Mouse (Mus musculus) erythroblast, embryonic 14.5 days (primary cell): ENCODE results near the gene Sorbs1. TPM values are rescaled to one million over a fixed set of nuclear protein-coding genes. Genes with fewer than 3 reads are reported as not detected.

ENCODE experiments used
- H3K27me3 ChIP-seq: 2 replicates; pipeline ENCODE4 v1.6.1; 2012; ENCODE audit warnings: inconsistent platforms; ENCODE audit not compliant: control insufficient read depth
- H3K36me3 ChIP-seq: 2 replicates; pipeline ENCODE4 v1.6.1; 2012; ENCODE audit warnings: mild to moderate bottlenecking, inconsistent platforms; ENCODE audit not compliant: control insufficient read depth
- H3K4me1 ChIP-seq: 2 replicates; pipeline ENCODE4 v1.6.1; 2012; ENCODE audit warnings: inconsistent platforms; ENCODE audit not compliant: control insufficient read depth
- H3K4me3 ChIP-seq: replicated peaks from 2 replicates; pipeline ENCODE3; 2012; ENCODE audit warnings: moderate library complexity, mild to moderate bottlenecking, inconsistent platforms
- H3K9me3 ChIP-seq: 2 replicates; pipeline ENCODE4 v1.6.1; 2012; ENCODE audit warnings: low read length, inconsistent platforms, mixed read lengths; ENCODE audit not compliant: control insufficient read depth
- GATA1 ChIP-seq: IDR thresholded peaks from 2 replicates; pipeline ENCODE4 v1.6.1; 2012; ENCODE audit warnings: low read length, inconsistent platforms, mixed read lengths
- TAL1 ChIP-seq: IDR thresholded peaks from 3 replicates; pipeline ENCODE4 v1.6.1; 2012; ENCODE audit warnings: low read length, inconsistent platforms, mixed read lengths
- polyA plus RNA-seq: library from polyadenylated mRNA; stranded (reverse); fragments of >175 nt; gene quantifications from 2 replicates; pipeline ENCODE4 v1.2.3, GENCODE M21; 2012

The Sorbs1 gene
- polyA plus RNA-seq, 1 experiment, result 2.4 TPM

DNA sequence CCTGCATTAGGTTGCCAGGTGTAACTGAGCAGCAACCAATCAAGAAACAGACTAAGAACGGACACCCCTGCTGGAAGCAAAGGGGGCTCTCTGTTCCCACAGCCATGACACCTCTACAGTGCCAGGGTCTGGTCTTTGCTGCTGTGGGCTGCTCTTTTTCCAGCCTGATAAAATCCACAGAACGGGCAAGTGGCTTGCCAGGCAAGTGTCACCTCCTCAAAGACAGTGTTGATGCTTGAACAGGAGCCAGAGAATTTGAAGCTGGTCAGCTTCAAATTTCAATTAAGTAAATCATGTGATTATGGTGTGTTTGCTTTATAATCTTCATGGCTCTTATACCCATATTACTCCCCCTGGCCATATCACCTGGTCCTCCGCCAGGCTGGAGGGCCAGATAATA, 166.7 kb downstream of the Sorbs1 start:
- TF ChIP-seq GATA1, result no peak
- no peak for TF ChIP-seq TAL1
- Histone ChIP-seq H3K4me1 (no peaks in the 10 kb centered on the region), H3K9me3 (no peaks in the 10 kb centered on the region), H3K36me3 (peaks cover 62% of the 10 kb centered on the region), H3K4me3 (no peak overlapping the region), H3K27me3 (no peaks in the 10 kb centered on the region)

DNA sequence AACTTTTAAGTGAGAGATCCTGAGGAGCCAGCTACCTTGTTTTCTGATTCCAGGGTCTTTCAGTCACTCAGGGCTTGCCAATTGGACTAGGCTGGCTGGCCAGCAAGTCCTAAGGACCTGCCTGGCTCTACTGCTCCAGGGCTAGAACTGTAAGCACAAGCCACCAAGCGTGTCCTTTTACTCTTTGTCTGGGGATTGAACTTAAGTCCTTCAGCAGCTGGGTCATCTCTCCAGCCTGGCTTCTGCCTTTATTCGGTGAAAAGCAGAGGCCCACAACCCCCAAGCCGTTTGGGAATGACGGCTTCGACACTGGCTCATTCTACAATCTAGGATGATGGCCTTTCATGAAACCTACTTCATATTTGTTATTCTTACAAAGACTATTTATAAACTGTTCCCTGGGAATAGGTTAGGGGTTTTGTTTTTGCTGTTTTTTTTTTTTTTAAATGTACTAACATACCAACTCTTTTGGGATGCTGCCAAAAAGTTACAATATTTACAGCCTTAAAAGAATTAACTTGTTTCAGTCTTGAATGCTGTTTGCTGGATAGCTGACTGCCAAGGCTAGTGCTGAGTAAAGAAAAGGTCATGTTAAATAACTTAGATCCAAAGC, 167.2 kb downstream of the Sorbs1 start:
- TF ChIP-seq GATA1 (no peak), TAL1 (no peak)
- Histone ChIP-seq H3K4me3 (no peak overlapping the region), H3K4me1 (no peaks in the 10 kb centered on the region), H3K27me3 (no peaks in the 10 kb centered on the region), H3K9me3 (no peaks in the 10 kb centered on the region), H3K36me3 (peaks cover 56% of the 10 kb centered on the region)

DNA sequence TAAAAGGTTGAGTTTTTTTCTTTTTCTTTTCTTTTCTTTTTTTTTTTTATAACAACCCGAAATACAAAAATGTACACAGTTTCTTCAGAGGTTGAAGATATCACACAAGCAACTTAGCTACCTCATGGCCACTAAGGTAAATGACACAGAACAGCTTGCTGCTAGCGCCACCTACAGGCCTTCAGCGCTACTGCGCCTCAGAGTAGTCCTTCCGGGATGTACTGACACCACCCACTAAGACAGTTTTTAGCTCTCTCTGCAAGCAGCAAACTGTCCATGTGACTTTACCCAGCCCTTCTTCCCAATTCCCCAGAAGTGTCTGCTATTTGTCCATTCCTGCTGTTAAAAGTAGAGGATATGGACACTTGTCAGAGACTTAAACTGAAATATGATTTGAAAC, 167.9 kb downstream of the Sorbs1 start:
- H3K27me3 ChIP-seq, result no peaks in the 10 kb centered on the region
- no peak overlapping the region for H3K4me3 ChIP-seq
- H3K9me3 ChIP-seq, result no peaks in the 10 kb centered on the region
- H3K36me3 ChIP-seq, result peaks cover 50% of the 10 kb centered on the region
- TF ChIP-seq TAL1 (no peak), GATA1 (no peak)
- H3K4me1 ChIP-seq, result no peaks in the 10 kb centered on the region

DNA sequence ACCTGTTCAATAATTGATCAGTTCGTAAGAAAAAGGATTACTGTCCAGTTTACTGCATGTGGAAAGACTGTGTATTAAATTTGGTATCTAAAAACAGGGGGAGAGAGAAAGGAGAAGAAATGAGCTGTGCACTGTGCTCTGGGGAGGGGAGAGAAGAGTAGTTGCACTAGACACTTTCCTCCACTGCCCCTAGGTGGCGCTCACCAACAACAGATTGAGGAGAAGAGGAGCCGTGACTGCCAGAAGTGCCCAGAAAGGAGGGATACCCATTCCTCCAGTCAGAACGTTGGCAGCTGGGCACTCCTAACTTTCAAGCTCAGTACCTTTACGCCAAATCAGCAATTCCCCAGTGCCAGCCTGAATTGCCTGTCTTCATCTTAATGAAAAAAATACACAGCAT, 170.6 kb downstream of the Sorbs1 start:
- Histone ChIP-seq H3K4me1 (no peaks in the 10 kb centered on the region), H3K4me3 (no peak overlapping the region), H3K36me3 (peaks cover 32% of the 10 kb centered on the region), H3K9me3 (no peaks in the 10 kb centered on the region), H3K27me3 (no peaks in the 10 kb centered on the region)
- no peak for TF ChIP-seq GATA1
- no peak for TF ChIP-seq TAL1

DNA sequence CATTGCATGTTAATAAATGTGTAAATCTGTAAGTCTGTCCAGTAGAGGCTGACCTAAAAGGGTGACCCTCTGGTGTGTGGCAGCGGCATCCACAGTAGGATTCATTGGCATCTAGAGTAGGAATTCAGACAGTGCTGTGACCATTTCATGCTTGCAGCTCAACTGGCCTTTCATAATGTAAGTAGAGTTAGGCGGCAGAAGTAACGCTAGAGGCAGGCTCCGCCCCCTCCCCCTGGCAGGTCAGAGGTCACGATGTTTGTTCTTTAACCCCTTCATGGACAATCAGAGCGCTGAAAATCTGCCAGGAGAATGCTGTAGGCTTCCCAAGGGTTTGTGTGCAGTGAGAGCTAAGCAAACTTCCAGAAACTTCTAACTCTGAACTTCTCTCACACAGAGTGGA, 172.4 kb downstream of the Sorbs1 start:
- H3K4me1 ChIP-seq, result no peaks in the 10 kb centered on the region
- H3K36me3 ChIP-seq, result peaks cover 25% of the 10 kb centered on the region
- TF ChIP-seq GATA1, result no peak
- TF ChIP-seq TAL1, result no peak
- no peak overlapping the region for H3K4me3 ChIP-seq
- no peaks in the 10 kb centered on the region for H3K27me3 ChIP-seq
- H3K9me3 ChIP-seq, result no peaks in the 10 kb centered on the region

DNA sequence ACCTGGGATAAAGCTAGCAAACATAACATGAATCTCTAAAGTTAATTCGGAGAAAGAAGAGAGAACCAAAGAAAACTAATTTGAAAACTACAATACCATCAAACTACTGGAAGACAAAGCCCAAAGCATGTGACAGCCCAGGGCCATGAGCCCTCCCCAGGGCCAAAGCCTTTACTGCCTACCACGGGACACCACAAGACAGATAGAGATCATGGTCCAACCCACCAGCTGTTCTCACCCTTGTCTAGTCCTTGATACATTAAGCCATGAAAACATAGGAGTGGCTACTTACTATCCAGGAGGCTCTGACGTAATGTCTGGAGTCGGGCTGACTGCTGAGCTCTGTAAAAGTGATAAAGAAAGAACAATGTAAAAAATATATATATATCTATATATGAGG, 176.9 kb downstream of the Sorbs1 start:
- H3K4me1 ChIP-seq, result peaks cover 2% of the 10 kb centered on the region
- no peak for TF ChIP-seq GATA1
- no peak for TF ChIP-seq TAL1
- no peaks in the 10 kb centered on the region for H3K27me3 ChIP-seq
- H3K36me3 ChIP-seq, result peaks cover 26% of the 10 kb centered on the region
- H3K4me3 ChIP-seq, result no peak overlapping the region
- no peaks in the 10 kb centered on the region for H3K9me3 ChIP-seq

DNA sequence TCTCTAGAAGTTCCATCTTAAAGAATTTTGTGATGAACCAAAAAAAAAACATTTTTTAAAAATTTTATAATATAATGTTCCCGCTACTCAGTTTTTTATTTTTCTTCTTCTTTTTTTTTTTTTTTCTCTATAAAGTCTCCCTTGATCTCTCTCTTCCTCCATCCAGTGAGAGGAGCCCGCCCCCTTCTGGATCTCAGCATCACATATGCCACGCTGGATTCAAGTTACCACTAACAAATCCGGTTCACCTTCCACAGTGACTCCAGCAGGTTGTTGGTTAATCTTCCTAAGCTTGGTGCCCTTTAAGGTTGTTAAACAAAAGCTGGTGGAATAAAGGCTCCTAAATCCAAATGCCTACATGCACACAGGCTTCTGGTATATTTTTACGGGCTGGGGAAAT, 179.7 kb downstream of the Sorbs1 start:
- TF ChIP-seq GATA1 (no peak), TAL1 (no peak)
- peaks cover 38% of the 10 kb centered on the region for H3K36me3 ChIP-seq
- H3K9me3 ChIP-seq, result no peaks in the 10 kb centered on the region
- H3K27me3 ChIP-seq, result no peaks in the 10 kb centered on the region
- H3K4me1 ChIP-seq, result peaks cover 5% of the 10 kb centered on the region
- no peak overlapping the region for H3K4me3 ChIP-seq

DNA sequence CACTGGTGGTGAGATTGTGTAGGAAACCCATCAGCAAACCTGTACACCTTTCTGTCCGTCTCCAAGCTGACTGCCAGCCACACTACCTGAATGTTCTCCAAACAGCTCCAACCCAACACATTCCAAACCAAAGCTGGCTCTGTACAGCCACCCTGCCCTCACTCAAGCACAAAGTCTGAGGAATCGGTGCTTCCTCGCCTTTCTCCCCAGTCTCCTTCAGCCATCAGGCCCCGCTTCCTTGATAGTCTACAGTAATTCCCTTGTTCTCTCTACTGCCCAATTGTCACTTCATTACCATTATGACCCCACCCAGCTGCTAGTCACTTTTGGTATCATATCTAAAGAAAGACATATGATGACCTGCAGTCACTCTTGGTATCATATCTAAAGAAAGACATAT, 180.5 kb downstream of the Sorbs1 start:
- Histone ChIP-seq H3K9me3 (no peaks in the 10 kb centered on the region), H3K36me3 (peaks cover 38% of the 10 kb centered on the region), H3K4me3 (no peak overlapping the region), H3K4me1 (peaks cover 5% of the 10 kb centered on the region), H3K27me3 (no peaks in the 10 kb centered on the region)
- no peak for TF ChIP-seq TAL1
- TF ChIP-seq GATA1, result no peak

DNA sequence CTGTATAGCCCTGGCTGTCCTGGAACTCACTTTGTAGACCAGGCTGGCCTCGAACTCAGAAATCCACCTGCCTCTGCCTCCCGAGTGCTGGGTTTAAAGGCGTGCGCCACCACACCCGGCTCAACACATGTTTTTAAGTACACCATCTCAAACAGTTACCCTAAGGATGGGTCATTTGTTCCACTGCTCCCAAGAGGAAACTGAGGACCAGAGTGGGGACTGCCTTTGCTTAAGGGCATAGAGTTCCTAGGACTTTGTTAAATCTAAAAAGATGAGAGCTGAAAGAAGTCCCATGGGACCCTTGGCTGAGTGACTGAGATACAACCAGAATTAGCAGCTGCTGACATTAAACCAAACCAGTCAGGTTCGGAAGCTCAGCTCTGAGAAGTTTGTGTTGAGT, 181.3 kb downstream of the Sorbs1 start:
- no peaks in the 10 kb centered on the region for H3K9me3 ChIP-seq
- no peak for TF ChIP-seq GATA1
- no peak for TF ChIP-seq TAL1
- peaks cover 41% of the 10 kb centered on the region for H3K36me3 ChIP-seq
- H3K4me1 ChIP-seq, result peaks cover 5% of the 10 kb centered on the region
- no peak overlapping the region for H3K4me3 ChIP-seq
- H3K27me3 ChIP-seq, result no peaks in the 10 kb centered on the region

DNA sequence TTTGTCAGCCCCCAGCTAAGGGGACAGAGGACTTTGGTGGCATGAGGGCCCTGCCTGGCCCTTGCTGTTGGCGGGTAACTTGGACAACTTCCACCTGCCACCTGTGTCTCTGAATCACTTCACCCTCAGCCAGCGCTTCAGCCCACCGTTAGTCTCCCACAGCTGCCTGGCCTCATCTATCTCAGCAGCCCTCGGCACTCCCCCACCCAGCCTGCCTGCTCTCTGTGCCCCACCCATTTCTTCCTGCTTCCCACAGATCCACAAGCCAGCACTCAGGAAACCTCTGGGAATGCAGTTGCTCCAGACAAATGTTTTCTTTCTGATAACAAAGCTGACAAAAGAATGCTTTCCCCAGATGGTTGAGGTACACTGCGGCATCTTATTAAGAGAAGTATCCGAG, 181.7 kb downstream of the Sorbs1 start:
- H3K36me3 ChIP-seq, result peaks cover 42% of the 10 kb centered on the region
- H3K9me3 ChIP-seq, result no peaks in the 10 kb centered on the region
- no peaks in the 10 kb centered on the region for H3K27me3 ChIP-seq
- peaks cover 5% of the 10 kb centered on the region for H3K4me1 ChIP-seq
- TF ChIP-seq GATA1 (no peak), TAL1 (no peak)
- H3K4me3 ChIP-seq, result no peak overlapping the region
